Mouse (Mus musculus) gastrocnemius, postnatal 4 days (tissue): ENCODE measurements around the gene Large2. TPM values are rescaled to one million over a fixed set of nuclear protein-coding genes. Genes with fewer than 3 reads are reported as not detected.

Experiments
- DNase-seq, 2 experiments: peaks; one replicate each; pipeline ENCODE4 v3.0.0; 2021 to 2022; ENCODE audit warnings: low spot score in 2 of 2, mixed read lengths in 2 of 2
- microRNA-seq: library from miRNA; unstranded; fragments of <30 nt; microRNA quantifications from one replicate; pipeline ENCODE4 v1.2.0, GENCODE M21; 2021
- total RNA-seq, 2 experiments: library from RNA; stranded (reverse); gene quantifications; 2 replicates each; pipeline ENCODE4 v1.2.3; 2021

The Large2 gene
- total RNA-seq, 2 experiments from 2014 or later, result 0.47 TPM; not detected in 1

DNA sequence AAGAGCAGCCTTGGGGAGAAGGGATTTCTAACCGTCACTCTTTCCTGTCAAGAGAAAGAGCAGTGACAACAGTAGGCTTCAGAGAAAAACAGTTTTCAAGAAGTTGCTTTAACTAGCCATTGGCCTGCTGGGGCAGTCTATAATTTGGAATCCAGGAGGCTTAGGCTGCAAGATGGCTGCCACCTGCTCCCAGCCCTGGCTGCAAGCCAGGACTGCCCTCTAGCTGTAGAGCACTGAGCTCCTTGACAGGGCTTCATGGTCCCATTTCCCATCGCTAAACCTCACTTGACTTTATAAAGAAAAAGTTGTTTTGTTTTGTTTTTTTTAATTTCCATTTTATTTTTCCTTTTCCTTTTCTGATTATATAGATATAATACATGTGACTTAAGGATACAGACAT is 43.3 kb downstream of the Large2 start:
- DNase-seq, result no peak

- DNase-seq, result no peak
Observed at GRCm38 (mm10) chr2:92330840-92331239, 43.8 kb downstream of the Large2 start.

GRCm38 (mm10) chr2:92328206-92328605 is 46.5 kb downstream of the Large2 start:
- no peak for DNase-seq

- no peak for DNase-seq
Observed at GRCm38 (mm10) chr2:92327601-92328000, 47.1 kb downstream of the Large2 start.

GRCm38 (mm10) chr2:92326221-92326620 is 48.4 kb downstream of the Large2 start:
- no peak for DNase-seq

- DNase-seq, result no peak
Observed at GRCm38 (mm10) chr2:92325676-92326075, 49.0 kb downstream of the Large2 start.

- no peak for DNase-seq
Observed at GRCm38 (mm10) chr2:92322669-92323068, 52.0 kb downstream of the Large2 start.

GRCm38 (mm10) chr2:92317228-92317627 is 57.4 kb downstream of the Large2 start:
- DNase-seq, result no peak

DNA sequence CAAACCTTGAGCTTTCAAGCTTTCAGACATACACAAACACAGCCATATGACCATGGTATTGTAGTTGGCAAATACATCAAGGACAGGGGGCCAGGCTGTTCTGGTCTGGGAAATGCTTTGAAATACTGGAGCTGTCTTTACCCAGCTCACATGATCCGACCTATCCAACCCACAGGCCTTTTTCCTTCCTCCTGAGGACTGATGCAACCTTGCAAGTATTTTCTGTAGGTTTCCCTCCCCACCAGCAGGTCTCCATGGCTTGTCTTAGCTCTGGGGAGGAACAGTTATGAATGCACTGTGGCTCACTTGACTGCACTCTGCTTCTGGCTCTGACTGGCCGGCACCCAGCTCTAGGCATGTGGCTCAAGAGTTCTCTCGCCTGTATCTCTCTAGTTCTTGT is 58.0 kb downstream of the Large2 start:
- no peak for DNase-seq

Small RNAs within 50 kb of the gene (microRNA-seq; reads per million reads assigned to microRNA genes)
- not detected for gene Mir7000

Other genes starting within 250 kb of the Large2 start
- gene Pex16, start 193 bp downstream of the Large2 start, total RNA-seq, result 10 to 100 TPM; 23.0 to 23.1 TPM
- 1 to 10 TPM; 1.8 to 2.6 TPM for gene 1700029I15Rik, start 7.7 kb upstream of the Large2 start, total RNA-seq
- gene Mapk8ip1, start 26.4 kb upstream of the Large2 start, total RNA-seq, result 10 to 100 TPM; 41.2 to 41.5 TPM
- 10 to 100 TPM; 47.6 to 59.3 TPM for gene Cry2, start 59.2 kb upstream of the Large2 start, total RNA-seq
- gene Slc35c1, start 85.7 kb upstream of the Large2 start, total RNA-seq, result 1 to 10 TPM; 7.8 to 9.8 TPM
- gene Chst1, start 224.8 kb upstream of the Large2 start, total RNA-seq, result 1 to 10 TPM; 7.9 to 8.8 TPM